Mouse (Mus musculus) urinary bladder, adult 2 months (tissue): ENCODE data around the gene Cdx2. TPM values are rescaled to one million over a fixed set of nuclear protein-coding genes. Genes with fewer than 3 reads are reported as not detected.

Experiments
- DNase-seq: peaks from one replicate; pipeline ENCODE4 v3.0.0; 2022; ENCODE audit warnings: low spot score
- polyA plus RNA-seq: library from polyadenylated mRNA; depleted of rRNA; stranded (reverse); fragments of >200 nt; gene quantifications from 2 replicates; pipeline ENCODE4 v1.2.3, GENCODE M21; 2012

The Cdx2 gene
- polyA plus RNA-seq, 1 experiment, result not detected

- DNase-seq, result no peak
These were observed 10.3 kb upstream of the Cdx2 start for GRCm38 (mm10) chr5:147317321-147317720.

- no peak for DNase-seq
These were observed 8.5 kb upstream of the Cdx2 start for GRCm38 (mm10) chr5:147315432-147316075.

GRCm38 (mm10) chr5:147314646-147315431, 7.8 kb upstream of the Cdx2 start:
- no peak for DNase-seq

GRCm38 (mm10) chr5:147312830-147313685, 6.0 kb upstream of the Cdx2 start:
- no peak for DNase-seq

- DNase-seq, result no peak
These were observed 2.7 kb upstream of the Cdx2 start for GRCm38 (mm10) chr5:147309786-147310185.

GRCm38 (mm10) chr5:147308451-147308850, 1.4 kb upstream of the Cdx2 start:
- DNase-seq, result no peak

GRCm38 (mm10) chr5:147307398-147307785, 322 bp upstream of the Cdx2 start:
- no peak for DNase-seq

GRCm38 (mm10) chr5:147305856-147306637, 1.0 kb downstream of the Cdx2 start:
- DNase-seq, result no peak

GRCm38 (mm10) chr5:147305166-147305565, 1.9 kb downstream of the Cdx2 start:
- no peak for DNase-seq

GRCm38 (mm10) chr5:147304276-147305155, 2.6 kb downstream of the Cdx2 start:
- no peak for DNase-seq

- no peak for DNase-seq
These were observed 4.2 kb downstream of the Cdx2 start for GRCm38 (mm10) chr5:147302746-147303400.

- no peak for DNase-seq
These were observed 4.9 kb downstream of the Cdx2 start for GRCm38 (mm10) chr5:147302141-147302540.

- DNase-seq, result no peak
These were observed 5.3 kb downstream of the Cdx2 start for GRCm38 (mm10) chr5:147301781-147302070.

- no peak for DNase-seq
These were observed 5.9 kb downstream of the Cdx2 start for GRCm38 (mm10) chr5:147300917-147301780.

- DNase-seq, result no peak
These were observed 7.1 kb downstream of the Cdx2 start for GRCm38 (mm10) chr5:147300001-147300363.

- DNase-seq, result peak; percentile 30
These were observed 7.6 kb downstream of the Cdx2 start for GRCm38 (mm10) chr5:147299255-147300000.

- DNase-seq, result no peak
These were observed 9.8 kb downstream of the Cdx2 start for GRCm38 (mm10) chr5:147297249-147297648.

GRCm38 (mm10) chr5:147294121-147294520, 12.9 kb downstream of the Cdx2 start:
- no peak for DNase-seq
